Mouse (Mus musculus) ES-Bruce4 (cell line): ENCODE data around the gene Itga2. TPM values are rescaled to one million over a fixed set of nuclear protein-coding genes. Genes with fewer than 3 reads are reported as not detected.

Experiments
- H3K27ac ChIP-seq: 2 replicates; pipeline ENCODE4 v1.5.1; 2012; ENCODE audit warnings: low read length, inconsistent platforms; ENCODE audit not compliant: insufficient read depth
- H3K27me3 ChIP-seq: 2 replicates; pipeline ENCODE4 v1.6.1; 2012; ENCODE audit warnings: mild to moderate bottlenecking, low read length, inconsistent platforms; ENCODE audit not compliant: control insufficient read depth, poor library complexity, insufficient read depth, severe bottlenecking
- H3K36me3 ChIP-seq: 2 replicates; pipeline ENCODE4 v1.6.1; 2012; ENCODE audit warnings: inconsistent platforms, mild to moderate bottlenecking, low read length, moderate library complexity; ENCODE audit not compliant: control insufficient read depth, poor library complexity, insufficient read depth, severe bottlenecking
- H3K4me1 ChIP-seq: one replicate; pipeline ENCODE4 v1.8.1; 2011; ENCODE audit warnings: low read length; ENCODE audit not compliant: control insufficient read depth, insufficient read depth
- H3K4me3 ChIP-seq: 2 replicates; pipeline ENCODE4 v1.5.1; 2011; ENCODE audit warnings: low read depth, mild to moderate bottlenecking, low read length
- H3K9ac ChIP-seq: 2 replicates; pipeline ENCODE4 v1.6.1; 2012; ENCODE audit warnings: low read depth, mild to moderate bottlenecking, inconsistent platforms; ENCODE audit not compliant: poor library complexity, severe bottlenecking
- H3K9me3 ChIP-seq: replicated peaks from 2 replicates; pipeline ENCODE4 v1.6.1; 2012; ENCODE audit warnings: mild to moderate bottlenecking, low read length, inconsistent platforms; ENCODE audit not compliant: control insufficient read depth, poor library complexity, insufficient read depth, severe bottlenecking
- CTCF ChIP-seq: IDR thresholded peaks from one replicate; pipeline ENCODE4 v1.8.1; 2011; ENCODE audit warnings: low read depth, low read length
- EP300 ChIP-seq: IDR thresholded peaks from 2 replicates; pipeline ENCODE4 v1.6.1; 2011; ENCODE audit warnings: low read depth, low read length; ENCODE audit not compliant: insufficient read depth
- POLR2A ChIP-seq: IDR thresholded peaks from one replicate; pipeline ENCODE4 v1.8.1; 2011; ENCODE audit warnings: low read length; ENCODE audit not compliant: insufficient read depth
- polyA plus RNA-seq: library from polyadenylated mRNA; stranded (reverse); fragments of >200 nt; gene quantifications from 2 replicates; pipeline ENCODE4 v1.2.4, GENCODE M21; 2011; ENCODE audit warnings: low read depth; ENCODE audit not compliant: missing spikeins, insufficient read depth, insufficient read length

Gene Itga2
- polyA plus RNA-seq, 1 experiment: 0.16 TPM

GRCm38 (mm10) chr13:114876005-114876520 lies 55.8 kb downstream of the Itga2 start:
- TF ChIP-seq CTCF: no peak
- TF ChIP-seq POLR2A: no peak
- TF ChIP-seq EP300: no peak
- H3K27me3 ChIP-seq: no peaks in the 10 kb centered on the region
- H3K4me3 ChIP-seq: no peak overlapping the region

GRCm38 (mm10) chr13:114874738-114875137 lies 57.2 kb downstream of the Itga2 start:
- H3K9ac ChIP-seq: no peak overlapping the region
- TF ChIP-seq POLR2A: no peak
- no peaks in the 10 kb centered on the region for H3K9me3 ChIP-seq
- H3K27me3 ChIP-seq: no peaks in the 10 kb centered on the region
- no peak overlapping the region for H3K27ac ChIP-seq
- no peak overlapping the region for H3K4me3 ChIP-seq
- no peaks in the 10 kb centered on the region for H3K4me1 ChIP-seq
- no peaks in the 10 kb centered on the region for H3K36me3 ChIP-seq

More at GRCm38 (mm10) chr13:114876005-114876520, 55.8 kb downstream of the Itga2 start:
- H3K36me3 ChIP-seq: no peaks in the 10 kb centered on the region
- H3K27ac ChIP-seq: no peak overlapping the region
- H3K4me1 ChIP-seq: no peaks in the 10 kb centered on the region
- no peaks in the 10 kb centered on the region for H3K9me3 ChIP-seq
- no peak overlapping the region for H3K9ac ChIP-seq

GRCm38 (mm10) chr13:114857525-114857924 lies 74.4 kb downstream of the Itga2 start:
- no peaks in the 10 kb centered on the region for H3K4me1 ChIP-seq
- H3K9ac ChIP-seq: no peak overlapping the region
- TF ChIP-seq EP300: no peak
- TF ChIP-seq CTCF: no peak
- no peak for TF ChIP-seq POLR2A
- H3K36me3 ChIP-seq: no peaks in the 10 kb centered on the region
- H3K9me3 ChIP-seq: no peaks in the 10 kb centered on the region
- H3K27ac ChIP-seq: no peak overlapping the region
- no peaks in the 10 kb centered on the region for H3K27me3 ChIP-seq
- H3K4me3 ChIP-seq: no peak overlapping the region

GRCm38 (mm10) chr13:114856269-114856627 lies 75.7 kb downstream of the Itga2 start:
- no peaks in the 10 kb centered on the region for H3K36me3 ChIP-seq
- H3K4me3 ChIP-seq: no peak overlapping the region
- no peaks in the 10 kb centered on the region for H3K9me3 ChIP-seq
- no peaks in the 10 kb centered on the region for H3K27me3 ChIP-seq
- no peak overlapping the region for H3K9ac ChIP-seq
- H3K27ac ChIP-seq: no peak overlapping the region
- TF ChIP-seq EP300 (no peak), CTCF (no peak), POLR2A (no peak)
- H3K4me1 ChIP-seq: no peaks in the 10 kb centered on the region

- no peak for TF ChIP-seq POLR2A
- no peak for TF ChIP-seq CTCF
- no peak for TF ChIP-seq EP300
- Histone ChIP-seq H3K9me3 (no peaks in the 10 kb centered on the region), H3K9ac (no peak overlapping the region), H3K4me3 (no peak overlapping the region; the same call in 1 of the 2 replicates), H3K27ac (no peak overlapping the region), H3K27me3 (no peaks in the 10 kb centered on the region), H3K36me3 (no peaks in the 10 kb centered on the region), H3K4me1 (no peaks in the 10 kb centered on the region)
Observed at GRCm38 (mm10) chr13:114855573-114856268, 76.2 kb downstream of the Itga2 start.

- Histone ChIP-seq H3K27ac (no peak overlapping the region), H3K9ac (no peak overlapping the region), H3K4me1 (no peaks in the 10 kb centered on the region), H3K27me3 (no peaks in the 10 kb centered on the region), H3K9me3 (no peaks in the 10 kb centered on the region), H3K4me3 (no peak overlapping the region), H3K36me3 (no peaks in the 10 kb centered on the region)
- TF ChIP-seq POLR2A (no peak), CTCF (no peak), EP300 (no peak)
Observed at GRCm38 (mm10) chr13:114854428-114854827, 77.5 kb downstream of the Itga2 start.
